Mouse (Mus musculus) kidney, adult 2 months (tissue): ENCODE results near the gene Rbfox1. TPM values are rescaled to one million over a fixed set of nuclear protein-coding genes. Genes with fewer than 3 reads are reported as not detected.

Experiments used
- DNase-seq: peaks from one replicate; pipeline ENCODE4 v3.0.0; 2021
- H3K27ac ChIP-seq: fragments of 200-500 bp; 2 replicates; pipeline ENCODE4 v1.5.1; 2012; ENCODE audit warnings: low read depth, low read length, control low read depth, inconsistent platforms; ENCODE audit not compliant: insufficient read depth
- H3K27me3 ChIP-seq: fragments of 200-500 bp; replicated peaks from 2 replicates; pipeline ENCODE4 v1.6.1; 2012; ENCODE audit warnings: mild to moderate bottlenecking, moderate library complexity, low read length, inconsistent platforms; ENCODE audit not compliant: control insufficient read depth, insufficient read depth
- H3K36me3 ChIP-seq: fragments of 200-500 bp; 2 replicates; pipeline ENCODE4 v1.6.1; 2012; ENCODE audit warnings: mild to moderate bottlenecking, moderate library complexity, low read length, inconsistent platforms; ENCODE audit not compliant: control insufficient read depth, insufficient read depth
- H3K4me1 ChIP-seq: fragments of 200-500 bp; 2 replicates; pipeline ENCODE4 v1.6.1; 2011; ENCODE audit warnings: low read length; ENCODE audit not compliant: control insufficient read depth, insufficient read depth
- H3K4me3 ChIP-seq: fragments of 200-500 bp; 2 replicates; pipeline ENCODE4 v1.5.1; 2011; ENCODE audit warnings: mild to moderate bottlenecking, low read depth, low read length, control low read depth; ENCODE audit not compliant: insufficient read depth
- CTCF ChIP-seq: fragments of 200-500 bp; conservative IDR thresholded peaks from 2 replicates; pipeline ENCODE4 v1.5.1; 2011; ENCODE audit warnings: low read depth, mild to moderate bottlenecking, control low read depth, low read length, moderate library complexity, mixed read lengths; ENCODE audit not compliant: insufficient read depth, insufficient read length
- POLR2A ChIP-seq: fragments of 200-500 bp; IDR thresholded peaks from one replicate; pipeline ENCODE4 v1.6.1; 2011; ENCODE audit warnings: low read depth, low read length, control low read depth
- WGBS: fragments of 180-500 bp; shearing (Covaris S2); methylation state at CpG from one replicate; pipeline ENCODE4 v1.1.7; 2018; 5-methylcytosine and 5-hydroxymethylcytosine counted together
- polyA plus RNA-seq: library from polyadenylated mRNA; depleted of rRNA; stranded (reverse); fragments of >200 nt; gene quantifications from 2 replicates; pipeline ENCODE4 v1.2.3, GENCODE M21; 2012

Rbfox1 gene
- polyA plus RNA-seq, 1 experiment = 4.2 TPM

- TF ChIP-seq CTCF = no peak
- no peak for TF ChIP-seq POLR2A
- Histone ChIP-seq H3K4me3 (no peak overlapping the region), H3K36me3 (no peaks in the 10 kb centered on the region), H3K4me1 (no peaks in the 10 kb centered on the region), H3K27me3 (no peaks in the 10 kb centered on the region; the same call in 1 of the 2 replicates), H3K27ac (no peak overlapping the region)
- 37% methylated on average over 5 of the region's 5 CpGs for WGBS
- no peak for DNase-seq
Measured at GRCm38 (mm10) chr16:6784144-6784543, 899.0 kb downstream of the Rbfox1 start.

- TF ChIP-seq CTCF (no peak), POLR2A (no peak)
- H3K27me3 ChIP-seq = no peaks in the 10 kb centered on the region; the same call in 1 of the 2 replicates
- WGBS = 28% methylated on average over 4 of the region's 4 CpGs
- no peak overlapping the region for H3K27ac ChIP-seq
- peak; percentile 3 for DNase-seq
- no peak overlapping the region for H3K4me3 ChIP-seq
- H3K4me1 ChIP-seq = no peaks in the 10 kb centered on the region
- H3K36me3 ChIP-seq = no peaks in the 10 kb centered on the region
Measured at GRCm38 (mm10) chr16:6785026-6785425, 899.9 kb downstream of the Rbfox1 start.

- Histone ChIP-seq H3K36me3 (no peaks in the 10 kb centered on the region), H3K27ac (no peak overlapping the region), H3K27me3 (no peaks in the 10 kb centered on the region; the same call in 1 of the 2 replicates), H3K4me3 (no peak overlapping the region), H3K4me1 (no peaks in the 10 kb centered on the region)
- WGBS = 61% methylated on average over 3 of the region's 3 CpGs
- DNase-seq = no peak
- TF ChIP-seq CTCF (no peak), POLR2A (no peak)
Measured at GRCm38 (mm10) chr16:6791218-6791617, 906.1 kb downstream of the Rbfox1 start.

GRCm38 (mm10) chr16:6791655-6792054 lies 906.5 kb downstream of the Rbfox1 start:
- DNase-seq = peak; percentile 36
- Histone ChIP-seq H3K4me1 (no peaks in the 10 kb centered on the region), H3K27me3 (no peaks in the 10 kb centered on the region; the same call in 1 of the 2 replicates), H3K36me3 (no peaks in the 10 kb centered on the region), H3K4me3 (no peak overlapping the region), H3K27ac (no peak overlapping the region)
- TF ChIP-seq POLR2A (no peak), CTCF (peak; percentile 63)
- WGBS = 13% methylated on average over 9 of the region's 9 CpGs

GRCm38 (mm10) chr16:6806246-6806645 lies 921.1 kb downstream of the Rbfox1 start:
- WGBS = 93% methylated on average over 2 of the region's 2 CpGs
- Histone ChIP-seq H3K36me3 (no peaks in the 10 kb centered on the region), H3K4me1 (no peaks in the 10 kb centered on the region), H3K27me3 (no peaks in the 10 kb centered on the region), H3K27ac (no peak overlapping the region), H3K4me3 (no peak overlapping the region)
- TF ChIP-seq CTCF (no peak), POLR2A (no peak)
- DNase-seq = no peak

- H3K27me3 ChIP-seq = no peaks in the 10 kb centered on the region
- WGBS = 63% methylated on average over 2 of the region's 2 CpGs
Measured at GRCm38 (mm10) chr16:6807835-6808234, 922.7 kb downstream of the Rbfox1 start.

GRCm38 (mm10) chr16:6813871-6814270 lies 928.7 kb downstream of the Rbfox1 start:
- 91% methylated on average over 3 of the region's 3 CpGs for WGBS
- Histone ChIP-seq H3K27ac (no peak overlapping the region), H3K4me3 (no peak overlapping the region), H3K36me3 (no peaks in the 10 kb centered on the region), H3K4me1 (no peaks in the 10 kb centered on the region), H3K27me3 (no peaks in the 10 kb centered on the region)
- TF ChIP-seq CTCF (no peak), POLR2A (no peak)
- DNase-seq = no peak

More at GRCm38 (mm10) chr16:6807835-6808234, 922.7 kb downstream of the Rbfox1 start:
- Histone ChIP-seq H3K4me1 (no peaks in the 10 kb centered on the region), H3K36me3 (no peaks in the 10 kb centered on the region), H3K4me3 (no peak overlapping the region), H3K27ac (no peak overlapping the region)
- TF ChIP-seq CTCF (no peak), POLR2A (no peak)
- no peak for DNase-seq
